Mouse (Mus musculus): ENCODE data around the gene Cdx4.

DNA sequence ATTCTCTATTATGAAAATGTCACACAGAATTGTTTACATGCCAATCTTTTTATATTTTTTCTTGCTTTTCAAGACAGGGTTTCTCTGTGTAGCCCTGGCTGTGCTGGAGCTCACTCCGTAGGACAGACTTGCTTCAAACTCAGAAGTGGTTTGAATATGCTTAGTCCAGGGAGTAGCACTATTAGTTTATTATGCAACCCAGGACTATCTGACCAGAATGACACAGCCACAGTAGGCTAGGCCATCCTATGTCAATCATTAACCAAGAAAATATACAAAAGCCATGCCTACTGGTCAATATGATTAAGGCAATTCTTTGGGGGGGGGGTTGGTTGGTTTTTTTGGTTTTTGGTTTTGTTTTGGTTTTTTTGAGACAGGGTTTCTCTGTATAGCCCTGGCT, 12.9 kb upstream of the Cdx4 start:
- no peak for TF ChIP-seq TAL1 (IDR thresholded peaks at IDR 0.05; ENCODE audit: low read length)
- TF ChIP-seq GATA1 (IDR thresholded peaks at IDR 0.05; ENCODE audit: low read length): no peak
